Comparison of ENCODE assay signal across 10 mouse cellular contexts in the genomic region with DNA sequence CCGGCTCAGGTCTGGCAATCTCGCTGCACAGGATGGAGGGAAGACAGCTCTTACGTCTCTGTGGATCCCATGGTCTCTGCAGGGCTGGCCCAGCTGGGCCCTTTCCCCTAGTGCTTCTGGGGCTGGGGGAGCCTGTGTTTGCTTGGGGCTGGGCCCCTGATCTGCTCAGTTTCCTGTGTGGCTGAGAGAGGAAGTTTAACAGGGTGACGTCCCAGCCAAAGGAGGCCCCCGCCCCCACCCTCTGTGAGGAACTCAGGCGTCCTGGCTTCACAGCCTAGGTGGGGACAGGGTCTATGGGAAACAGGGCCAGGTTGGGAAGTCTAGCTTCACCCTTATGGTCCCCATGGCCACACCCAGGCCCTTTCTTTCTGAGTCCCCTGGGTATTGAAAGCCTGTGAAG. TPM values are rescaled to one million over a fixed set of nuclear protein-coding genes. Genes with fewer than 3 reads are reported as not detected.
DNase-seq lines count a peak whose midpoint lies in the region; ATAC-seq lines count a peak whose summit lies in the region.
"Had no signal": no experiment of that assay in that cellular context is flagged by ENCODE, and none has a peak within 500 bp of the region (broad histone marks: within the 10 kb centered on the region; RNA-seq: fewer than 3 reads in every experiment).

A gene (minus strand): TSS at position 179 of the 400 bp plus-strand sequence.

- H3K4me1 ChIP-seq in intestine, embryonic 15.5 days (replicated peaks), result peaks cover 15% of the 10 kb centered on the region; the same call in 1 of the 2 replicates

- no peaks in the 10 kb centered on the region for H3K27me3 ChIP-seq in intestine, embryonic 15.5 days (replicated peaks)

- peak; percentile 30 for DNase-seq in cerebellum, adult 9-11 months
- no peak for DNase-seq in cerebellum, postnatal 10 days
- DNase-seq in CD8-positive naive resting alpha-beta T cell, adult 2 months (ENCODE audit: low read depth in 2 of 2, low spot score in 2 of 2), result peak; percentile 49 to 65
- DNase-seq in natural killer cell, adult 2 months (ENCODE audit: low spot score in 2 of 2), result peak; percentile 72 to 73
- no peak for DNase-seq in left cerebral cortex, postnatal 14 days (ENCODE audit: low spot score in 2 of 2)
- DNase-seq in left cerebral cortex, postnatal 36 days (ENCODE audit: low spot score in 2 of 2), result no peak
- no peak for DNase-seq in cerebellum, postnatal 4 days (ENCODE audit: low spot score in 2 of 2)

- 0 out of 2 replicates have a peak within 1 kb of the TSS, but pooled peaks have one; percentile 17 for H3K27ac ChIP-seq in intestine, embryonic 15.5 days

- no peaks in the 10 kb centered on the region for H3K36me3 ChIP-seq in intestine, embryonic 15.5 days

- no peak within 1 kb of the TSS for H3K4me3 ChIP-seq in intestine, embryonic 15.5 days (replicated peaks)
- H3K4me3 ChIP-seq: erythroblast, embryonic 14.5 days had no signal

- 0 out of 2 replicates have a peak, but pooled peaks have one; percentile 9 for ATAC-seq in intestine, embryonic 15.5 days

- peak within 1 kb of the TSS; percentile 19; the same call in 1 of the 2 replicates for H3K4me2 ChIP-seq in intestine, embryonic 15.5 days (replicated peaks)

- 29% methylated on average over 6 of the region's 6 CpGs for WGBS in intestine, embryonic 15.5 days

- peak within 1 kb of the TSS; percentile 20; the same call in 1 of the 2 replicates for H3K9ac ChIP-seq in intestine, embryonic 15.5 days

- intact Hi-C loops in left cerebral cortex, postnatal 14 days (cut with DNase I), result no loop called here
- intact Hi-C loops in left cerebral cortex, postnatal 36 days (cut with DNase I), result no loop called here

- no peaks in the 10 kb centered on the region for H3K9me3 ChIP-seq in intestine, embryonic 15.5 days

RNA-seq across cellular contexts. Expression of the gene that starts here (rescaled TPM):
- polyA plus RNA-seq in intestine, embryonic 15.5 days (2015; fragmentation: Nextera tagmentation; extraction: Ambion mirVana), result 6.5 and 6.7 TPM in 2 replicates
- 1 to 10 TPM; 1.8 to 1.9 TPM for total RNA-seq in left cerebral cortex, postnatal 14 days (2021)
- total RNA-seq in left cerebral cortex, postnatal 36 days (2021), result 1 to 10 TPM; 1.7 to 2.5 TPM
- polyA plus RNA-seq: C2C12 had no signal

Comparison
In these comparisons a context has a peak if more than half of its experiments do, and no peak if none do; other contexts are left out.
1. DNase-seq: peak in cerebellum, adult 9-11 months (single experiment), CD8-positive naive resting alpha-beta T cell, adult 2 months (2 of 2) and natural killer cell, adult 2 months (2 of 2); none in cerebellum, postnatal 10 days (0 of 2), left cerebral cortex, postnatal 14 days (0 of 2), left cerebral cortex, postnatal 36 days (0 of 2) and cerebellum, postnatal 4 days (0 of 2).